Mouse (Mus musculus) midbrain, embryonic 16.5 days (tissue): ENCODE data around the gene Ascc3. TPM values are rescaled to one million over a fixed set of nuclear protein-coding genes. Genes with fewer than 3 reads are reported as not detected.

Experiments used
- ATAC-seq: fragments of 200-750 bp; cut with Nextera tagmentation; 2 replicates; pipeline ENCODE4 v1.8.0; 2017; ENCODE audit warnings: moderate TSS enrichment
- H3K27ac ChIP-seq: fragments of 300-500 bp; sonication (generic); 2 replicates; pipeline ENCODE4 v1.5.1; 2014; ENCODE audit warnings: mild to moderate bottlenecking, low read length, mixed read lengths
- H3K27me3 ChIP-seq: fragments of 300-500 bp; sonication (generic); 2 replicates; pipeline ENCODE4 v1.6.1; 2014; ENCODE audit warnings: low read depth, low read length, mixed read lengths; ENCODE audit not compliant: control insufficient read depth, insufficient read depth
- H3K36me3 ChIP-seq: fragments of 300-500 bp; sonication (generic); 2 replicates; pipeline ENCODE4 v1.6.1; 2014; ENCODE audit warnings: mild to moderate bottlenecking, low read length, moderate library complexity, mixed read lengths; ENCODE audit not compliant: control insufficient read depth, insufficient read depth
- H3K4me1 ChIP-seq: fragments of 300-500 bp; sonication (generic); 2 replicates; pipeline ENCODE4 v1.6.1; 2014; ENCODE audit warnings: mild to moderate bottlenecking, low read length, mixed read lengths; ENCODE audit not compliant: control insufficient read depth, insufficient read depth
- H3K4me2 ChIP-seq: fragments of 300-500 bp; sonication (generic); 2 replicates; pipeline ENCODE4 v1.6.1; 2014; ENCODE audit warnings: mild to moderate bottlenecking, low read length, mixed read lengths
- H3K4me3 ChIP-seq: fragments of 300-500 bp; sonication (generic); 2 replicates; pipeline ENCODE4 v1.5.1; 2014; ENCODE audit warnings: low read depth, mild to moderate bottlenecking, low read length, moderate library complexity, mixed read lengths
- H3K9ac ChIP-seq: fragments of 300-500 bp; sonication (generic); 2 replicates; pipeline ENCODE4 v1.6.1; 2014; ENCODE audit warnings: low read depth, low read length, mixed read lengths
- H3K9me3 ChIP-seq: fragments of 300-500 bp; sonication (generic); replicated peaks from 2 replicates; pipeline ENCODE4 v1.6.1; 2014; ENCODE audit warnings: mild to moderate bottlenecking, low read length, mixed read lengths; ENCODE audit not compliant: control insufficient read depth, poor library complexity, severe bottlenecking
- WGBS: fragments of 180-500 bp; shearing (Covaris S2); extraction: QIAGEN DNeasy Blood & Tissue Kit; methylation state at CpG from one replicate; pipeline ENCODE4 v1.1.7; 2014; 5-methylcytosine and 5-hydroxymethylcytosine counted together
- polyA plus RNA-seq: library from polyadenylated mRNA; unstranded; fragments of >200 nt; fragmentation: Nextera tagmentation; extraction: Ambion mirVana; gene quantifications from 2 replicates; pipeline ENCODE4 v1.2.1, GENCODE M21; 2015

The Ascc3 gene
- 16.6 and 20.2 TPM in 2 replicates for polyA plus RNA-seq

DNA sequence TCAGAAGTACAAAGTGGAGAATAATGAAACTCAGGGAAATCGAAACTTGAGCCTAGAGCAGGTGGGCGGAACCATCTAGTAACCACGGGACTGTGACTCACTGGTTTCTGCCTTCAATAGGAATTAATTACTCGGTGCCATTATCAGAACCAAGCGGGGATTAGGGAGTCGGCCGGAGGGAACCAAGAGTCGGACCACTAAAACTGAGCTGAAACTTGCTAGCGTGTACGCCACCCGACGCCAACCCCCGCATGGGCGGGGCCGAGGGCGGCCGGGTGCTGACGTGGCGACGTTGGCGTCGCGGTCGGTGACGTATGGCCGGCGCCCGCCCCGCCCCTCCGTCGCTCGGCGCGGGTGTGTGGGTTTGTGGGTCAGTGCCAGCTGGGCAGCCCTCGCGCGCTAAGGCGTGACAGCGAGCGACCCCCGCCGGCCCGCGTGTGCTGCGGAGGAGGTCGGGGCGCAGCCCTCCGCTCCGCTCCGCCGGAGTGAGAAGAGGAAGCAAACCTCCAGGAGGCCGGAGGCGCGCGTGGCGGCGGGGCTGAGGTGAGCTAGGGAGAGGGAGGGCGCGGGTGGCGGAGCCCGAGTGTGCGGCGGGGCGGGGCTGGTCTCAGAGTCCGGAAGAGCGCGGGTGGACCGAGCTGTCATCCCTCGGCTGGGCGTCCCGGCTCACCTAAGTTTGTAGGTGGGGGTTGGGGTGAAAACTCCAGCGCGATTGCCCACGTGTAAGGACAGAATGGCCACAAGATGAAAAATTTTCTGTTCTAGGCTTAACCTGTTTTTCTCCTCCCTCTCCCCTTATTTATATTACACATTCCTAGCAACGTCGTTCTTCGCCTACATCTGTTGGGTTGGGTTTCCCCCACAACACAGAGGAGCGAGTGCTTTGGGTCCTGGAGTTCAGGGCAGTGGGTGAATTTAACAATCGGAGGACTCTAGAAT, at the start of gene Ascc3:
Ascc3 (plus strand) TSS at position 315 of the 939 bp plus-strand sequence.
- H3K4me2 ChIP-seq = peak within 1 kb of the TSS; percentile 77
- H3K4me1 ChIP-seq = peaks cover 8% of the 10 kb centered on the region
- peak; percentile 99 for ATAC-seq
- H3K27me3 ChIP-seq = no peaks in the 10 kb centered on the region
- WGBS = under 1% methylated on average over 74 of the region's 79 CpGs
- peak within 1 kb of the TSS; percentile 90 for H3K27ac ChIP-seq
- H3K9me3 ChIP-seq = no peaks in the 10 kb centered on the region
- peak within 1 kb of the TSS; percentile 91 for H3K9ac ChIP-seq
- peak within 1 kb of the TSS; percentile 94 for H3K4me3 ChIP-seq
- H3K36me3 ChIP-seq = no peaks in the 10 kb centered on the region

DNA sequence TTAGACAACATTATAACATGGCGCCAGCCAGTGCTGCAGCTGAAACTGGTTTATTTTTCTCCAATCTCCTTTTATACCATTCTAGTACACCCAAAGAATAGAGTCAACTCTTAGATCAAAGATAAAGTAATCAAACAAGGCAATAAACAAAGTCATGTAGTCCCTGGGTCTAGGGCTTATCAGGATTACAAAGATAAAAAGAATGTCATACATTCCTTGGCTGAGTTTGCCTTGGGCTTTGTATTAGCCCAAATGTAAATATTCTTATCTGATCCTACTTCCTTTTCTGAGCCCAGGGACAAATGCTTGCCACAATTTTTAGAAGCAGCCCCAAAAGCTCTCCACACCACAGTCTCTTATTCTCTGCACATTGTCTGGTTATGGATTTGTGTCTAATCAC, 7.7 kb upstream of the Ascc3 start:
- 90% methylated on average over 1 of the region's 1 CpGs for WGBS

DNA sequence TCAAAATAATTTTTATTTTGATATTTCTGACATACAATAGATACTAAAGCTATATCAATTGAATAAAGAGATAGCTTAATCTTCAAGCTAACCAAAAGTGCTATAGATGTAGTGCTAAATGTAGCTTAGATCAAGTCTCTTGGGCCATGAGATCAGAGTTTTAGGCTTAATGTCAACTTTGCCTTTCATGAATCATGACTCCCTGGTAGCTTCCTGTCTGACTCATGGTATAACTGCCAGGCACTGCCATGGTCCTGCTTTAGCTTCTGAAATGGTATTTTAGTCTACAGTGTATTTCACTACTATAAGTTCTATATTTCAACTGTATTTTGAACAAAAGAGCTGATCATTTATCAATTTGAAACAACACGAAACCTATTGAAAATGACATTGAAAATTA, 5.9 kb upstream of the Ascc3 start:
- Histone ChIP-seq H3K27ac (no peak overlapping the region), H3K9me3 (no peaks in the 10 kb centered on the region), H3K9ac (no peak overlapping the region), H3K4me3 (no peak overlapping the region), H3K36me3 (no peaks in the 10 kb centered on the region), H3K4me2 (no peak overlapping the region), H3K4me1 (no peaks in the 10 kb centered on the region), H3K27me3 (no peaks in the 10 kb centered on the region)
- no peak for ATAC-seq
- WGBS = 81% methylated on average over 1 of the region's 1 CpGs

More for the DNA sequence above, 7.7 kb upstream of the Ascc3 start:
- H3K36me3 ChIP-seq = no peaks in the 10 kb centered on the region
- H3K4me1 ChIP-seq = no peaks in the 10 kb centered on the region
- H3K9me3 ChIP-seq = no peaks in the 10 kb centered on the region
- H3K27me3 ChIP-seq = no peaks in the 10 kb centered on the region
- no peak overlapping the region for H3K4me2 ChIP-seq
- H3K9ac ChIP-seq = no peak overlapping the region
- H3K27ac ChIP-seq = no peak overlapping the region
- H3K4me3 ChIP-seq = no peak overlapping the region
- ATAC-seq = no peak

DNA sequence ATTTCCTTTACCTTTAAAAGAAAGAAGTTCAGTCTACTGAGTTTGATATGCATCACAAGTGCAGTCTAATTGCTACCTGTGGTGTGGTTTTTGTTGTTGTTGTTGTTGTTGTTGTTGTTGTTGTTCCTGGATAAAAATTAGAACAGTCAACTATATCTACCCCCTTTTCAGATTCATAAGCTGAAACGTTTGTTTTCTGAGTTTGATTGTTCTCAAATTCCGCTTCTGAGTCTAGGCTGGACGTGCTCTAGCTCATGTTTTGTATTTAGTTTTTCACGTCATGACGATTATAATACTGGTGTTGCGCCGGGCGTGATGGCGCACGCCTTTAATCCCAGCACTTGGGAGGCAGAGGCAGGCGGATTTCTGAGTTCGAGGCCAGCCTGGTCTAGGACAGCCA, 902 bp downstream of the Ascc3 start:
- Histone ChIP-seq H3K36me3 (no peaks in the 10 kb centered on the region), H3K9me3 (no peaks in the 10 kb centered on the region), H3K27me3 (no peaks in the 10 kb centered on the region), H3K4me1 (peaks cover 8% of the 10 kb centered on the region), H3K4me3 (peak overlapping the region; percentile 94), H3K9ac (peak overlapping the region; percentile 91), H3K27ac (no peak overlapping the region), H3K4me2 (peak overlapping the region; percentile 77)
- 73% methylated on average over 12 of the region's 12 CpGs for WGBS
- ATAC-seq = no peak

DNA sequence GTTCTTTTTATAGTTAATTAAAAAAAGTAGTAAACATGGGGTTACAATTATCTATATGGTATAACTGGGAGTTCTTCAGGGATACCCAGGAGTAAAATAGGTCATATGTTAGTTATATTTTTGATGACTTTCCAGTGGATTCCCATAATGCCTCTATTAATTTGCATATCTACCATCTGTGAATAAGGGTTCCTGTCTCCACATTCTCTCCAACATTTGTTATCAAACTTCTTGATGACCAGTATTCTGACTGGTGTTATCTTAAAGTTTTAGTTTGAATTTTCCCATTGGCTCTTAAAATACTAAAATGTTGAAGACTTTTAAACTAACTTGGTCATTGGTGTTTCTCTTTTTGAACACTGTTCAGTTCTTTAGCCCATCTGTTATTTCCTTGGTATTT, 2.9 kb downstream of the Ascc3 start:
- H3K9ac ChIP-seq = no peak overlapping the region
- H3K4me3 ChIP-seq = no peak overlapping the region
- H3K27ac ChIP-seq = no peak overlapping the region
- H3K4me2 ChIP-seq = no peak overlapping the region
- H3K9me3 ChIP-seq = no peaks in the 10 kb centered on the region
- ATAC-seq = no peak
- no peaks in the 10 kb centered on the region for H3K27me3 ChIP-seq
- no peaks in the 10 kb centered on the region for H3K36me3 ChIP-seq
- peaks cover 8% of the 10 kb centered on the region for H3K4me1 ChIP-seq

DNA sequence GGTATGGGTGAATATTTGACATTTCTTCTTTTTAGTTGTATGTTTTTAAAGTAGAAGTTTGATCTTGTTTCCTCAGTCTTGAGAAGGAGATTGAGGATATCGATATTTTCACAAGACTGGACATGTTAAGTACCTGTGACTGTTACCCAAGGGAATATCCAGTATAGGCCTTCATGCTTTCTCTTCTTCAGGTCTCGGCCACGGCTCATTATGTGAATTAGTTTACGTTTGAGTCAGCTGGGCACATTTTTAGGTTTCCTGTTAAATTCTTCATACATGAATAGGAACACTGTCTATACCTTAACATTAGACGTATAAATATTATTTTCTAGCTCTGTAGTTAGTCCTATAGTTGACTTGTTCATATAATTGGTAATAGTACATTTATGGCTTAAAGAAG, 12.4 kb downstream of the Ascc3 start:
- H3K4me1 ChIP-seq = no peaks in the 10 kb centered on the region
- H3K4me3 ChIP-seq = no peak overlapping the region
- H3K9ac ChIP-seq = no peak overlapping the region
- no peak for ATAC-seq
- no peak overlapping the region for H3K27ac ChIP-seq
- 0 out of 2 replicates have a peak, but pooled peaks cover 2% of the 10 kb centered on the region for H3K36me3 ChIP-seq
- H3K27me3 ChIP-seq = no peaks in the 10 kb centered on the region
- 95% methylated on average over 5 of the region's 5 CpGs for WGBS
- H3K4me2 ChIP-seq = no peak overlapping the region
- no peaks in the 10 kb centered on the region for H3K9me3 ChIP-seq

DNA sequence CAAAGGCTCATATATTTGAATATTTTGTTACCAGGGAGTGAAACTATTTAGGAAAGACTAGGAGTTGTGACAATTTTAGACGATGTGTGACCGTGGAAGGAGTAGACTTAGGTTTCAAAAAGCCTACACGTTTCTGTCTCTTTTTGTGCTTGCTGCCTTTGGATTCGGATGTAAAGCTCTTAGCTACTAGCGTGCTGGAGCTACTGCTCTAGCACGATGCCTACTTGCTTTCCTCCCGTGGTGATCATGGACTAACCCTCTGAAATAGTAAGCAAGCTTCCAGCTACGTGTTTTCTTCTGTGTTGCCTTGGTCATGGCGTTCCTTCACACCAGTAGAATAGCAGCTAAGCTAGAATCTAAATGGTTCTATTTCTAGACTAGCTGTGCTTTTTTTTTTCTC, 21.4 kb downstream of the Ascc3 start:
- Histone ChIP-seq H3K36me3 (peaks cover 7% of the 10 kb centered on the region), H3K4me2 (no peak overlapping the region), H3K4me1 (no peaks in the 10 kb centered on the region), H3K27ac (no peak overlapping the region), H3K9me3 (no peaks in the 10 kb centered on the region), H3K9ac (no peak overlapping the region), H3K4me3 (no peak overlapping the region), H3K27me3 (no peaks in the 10 kb centered on the region)
- WGBS = 90% methylated on average over 9 of the region's 9 CpGs
- no peak for ATAC-seq

DNA sequence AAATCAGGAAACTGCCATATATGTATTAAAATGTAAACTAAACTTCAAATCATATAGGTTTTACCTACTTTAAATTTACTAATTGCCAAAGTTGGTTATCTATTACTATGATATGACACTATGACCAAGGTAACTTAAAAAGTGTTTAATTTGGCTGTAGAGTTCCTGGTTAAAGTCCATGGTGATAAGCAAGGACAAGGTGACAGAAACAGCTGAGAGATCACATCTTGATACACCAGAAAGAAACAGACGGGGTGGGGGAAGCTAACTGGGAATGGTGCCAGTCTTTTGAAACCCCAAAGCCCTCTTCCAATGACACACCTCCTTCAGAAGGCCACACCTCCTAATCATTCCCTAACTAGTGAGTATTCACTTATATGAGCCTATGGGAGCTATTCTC, 33.4 kb downstream of the Ascc3 start:
- H3K36me3 ChIP-seq = peaks cover 10% of the 10 kb centered on the region
- ATAC-seq = no peak
- H3K4me2 ChIP-seq = no peak overlapping the region
- no peak overlapping the region for H3K4me3 ChIP-seq
- H3K9ac ChIP-seq = no peak overlapping the region
- peaks cover 5% of the 10 kb centered on the region; the same call in 1 of the 2 replicates for H3K9me3 ChIP-seq
- H3K27me3 ChIP-seq = no peaks in the 10 kb centered on the region
- H3K27ac ChIP-seq = no peak overlapping the region
- no peaks in the 10 kb centered on the region for H3K4me1 ChIP-seq
- WGBS = 74% methylated on average over 1 of the region's 1 CpGs

DNA sequence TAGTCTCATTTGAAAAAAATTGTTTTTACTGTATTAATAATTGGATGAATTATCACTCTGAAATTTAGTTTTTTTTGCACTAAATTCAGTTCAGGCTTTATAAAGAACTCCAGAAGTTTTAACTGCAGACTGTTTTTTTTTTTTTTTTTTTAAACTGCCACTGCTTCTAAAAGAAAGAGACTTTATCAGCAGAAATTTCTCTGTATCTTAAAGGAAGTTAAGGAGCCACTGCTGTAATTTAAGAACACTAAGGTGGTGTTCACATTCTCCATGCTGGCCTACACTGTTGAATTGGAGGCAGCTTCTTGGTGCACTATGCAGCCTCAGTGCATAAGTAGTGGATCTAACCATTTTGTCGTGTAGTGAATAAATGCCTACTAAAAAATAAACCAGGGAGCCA, 47.1 kb downstream of the Ascc3 start:
- Histone ChIP-seq H3K4me2 (no peak overlapping the region), H3K27me3 (no peaks in the 10 kb centered on the region), H3K4me1 (no peaks in the 10 kb centered on the region), H3K36me3 (no peaks in the 10 kb centered on the region), H3K9ac (no peak overlapping the region), H3K9me3 (no peaks in the 10 kb centered on the region), H3K4me3 (no peak overlapping the region), H3K27ac (no peak overlapping the region)
- WGBS = 35% methylated on average over 1 of the region's 1 CpGs
- ATAC-seq = no peak
